Mouse (Mus musculus) liver, embryonic 14.5 days (tissue): ENCODE measurements around the gene Abcb11.

Experiments
- CTCF ChIP-seq: IDR thresholded peaks from 2 replicates; pipeline ENCODE4 v1.5.1; 2016; ENCODE audit warnings: antibody characterized with exemption, low read depth, control low read depth
- EP300 ChIP-seq: IDR thresholded peaks from 2 replicates; pipeline ENCODE4 v1.6.1; 2016; ENCODE audit warnings: antibody characterized with exemption, low read depth

DNA sequence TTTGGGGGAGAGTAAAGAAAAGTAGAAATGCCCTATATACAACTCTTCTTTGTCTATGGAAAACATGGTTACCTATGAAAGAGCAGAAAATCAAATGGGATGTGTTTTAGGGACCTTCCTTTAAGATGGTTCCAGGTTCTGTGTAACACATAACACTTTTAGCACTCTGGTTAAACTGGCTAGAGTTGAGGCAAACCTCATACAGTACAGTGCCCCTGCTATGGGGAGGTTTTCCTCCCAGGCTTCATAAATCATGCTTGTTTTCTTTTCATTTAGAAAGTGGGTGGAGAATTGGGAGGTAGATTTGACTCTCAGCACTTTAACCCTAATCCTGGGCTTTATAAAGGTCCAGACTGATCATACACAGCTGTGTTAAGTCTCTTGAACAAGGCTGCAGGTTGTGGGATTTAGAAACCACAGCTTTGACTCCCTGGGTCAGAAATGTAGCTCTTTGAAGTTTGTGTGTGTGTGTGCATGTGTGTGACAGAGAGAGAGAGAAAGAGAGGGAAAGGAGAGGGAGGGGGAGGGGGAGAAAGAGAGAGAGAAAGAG is 78.3 kb downstream of the Abcb11 start:
- no peak for TF ChIP-seq CTCF
- no peak for TF ChIP-seq EP300
